Mouse (Mus musculus) myocyte (in vitro differentiated cells): ENCODE results near the gene Antxr1.

Experiments
- CEBPB ChIP-seq: IDR thresholded peaks from 2 replicates; pipeline ENCODE4 v1.6.1; 2011; ENCODE audit warnings: mild to moderate bottlenecking, moderate library complexity; ENCODE audit not compliant: poor library complexity, insufficient read depth, severe bottlenecking
- MAX ChIP-seq: IDR thresholded peaks from one replicate; pipeline ENCODE4 v1.6.1; 2011; ENCODE audit warnings: low read depth, mild to moderate bottlenecking, control low read depth
- MYOG ChIP-seq, 3 experiments: IDR thresholded peaks; one replicate each; pipeline ENCODE4 v1.6.1; 2011; ENCODE audit warnings: control low read depth in 2 of 3, low read depth in 2 of 3, mild to moderate bottlenecking in 2 of 3; ENCODE audit not compliant: insufficient read length in 2 of 3, control insufficient read depth in 1 of 3, insufficient read depth in 1 of 3
- POLR2A ChIP-seq: IDR thresholded peaks from one replicate; pipeline ENCODE4 v1.6.1; 2011; ENCODE audit warnings: low read depth, mild to moderate bottlenecking, control low read depth, moderate library complexity; ENCODE audit not compliant: insufficient read length
- POLR2AphosphoS2 ChIP-seq: IDR thresholded peaks from one replicate; pipeline ENCODE4 v1.6.1; 2011; ENCODE audit warnings: low read depth, control low read depth; ENCODE audit not compliant: insufficient read length
- TCF3 ChIP-seq: IDR thresholded peaks from one replicate; pipeline ENCODE4 v1.6.1; 2011; ENCODE audit warnings: low read depth, control low read depth; ENCODE audit not compliant: insufficient read length
- USF1 ChIP-seq: IDR thresholded peaks from one replicate; pipeline ENCODE4 v1.6.1; 2011; ENCODE audit warnings: low read depth, mild to moderate bottlenecking, control low read depth, moderate library complexity

GRCm38 (mm10) chr6:87168021-87168420 is 167.6 kb downstream of the Antxr1 start:
- no peak for TF ChIP-seq MYOG (IDR thresholded peaks at IDR 0.05; ENCODE audit: control insufficient read depth in 1 of 3, insufficient read depth in 1 of 3, insufficient read length in 2 of 3, low read depth in 2 of 3)
- no peak for TF ChIP-seq USF1
- TF ChIP-seq TCF3 = no peak
- TF ChIP-seq MAX = no peak
- TF ChIP-seq POLR2A = no peak
- no peak for TF ChIP-seq CEBPB
- TF ChIP-seq POLR2AphosphoS2 = no peak
